Mouse (Mus musculus) thymus, adult 2 months (tissue): ENCODE results near the gene Aldh1a2.

Experiments
- CTCF ChIP-seq: fragments of 200-500 bp; IDR thresholded peaks from 2 replicates; pipeline ENCODE4 v1.5.1; 2012; ENCODE audit warnings: mild to moderate bottlenecking, control low read depth, low read length, moderate library complexity, borderline replicate concordance; ENCODE audit not compliant: control insufficient read depth, poor library complexity, insufficient read depth; ENCODE audit errors: extremely low read depth
- POLR2A ChIP-seq: fragments of 200-500 bp; IDR thresholded peaks from 2 replicates; pipeline ENCODE4 v1.6.1; 2012; ENCODE audit warnings: mild to moderate bottlenecking, low read length, control low read depth, moderate library complexity; ENCODE audit not compliant: control insufficient read depth, poor library complexity, insufficient read depth; ENCODE audit errors: extremely low read depth

DNA sequence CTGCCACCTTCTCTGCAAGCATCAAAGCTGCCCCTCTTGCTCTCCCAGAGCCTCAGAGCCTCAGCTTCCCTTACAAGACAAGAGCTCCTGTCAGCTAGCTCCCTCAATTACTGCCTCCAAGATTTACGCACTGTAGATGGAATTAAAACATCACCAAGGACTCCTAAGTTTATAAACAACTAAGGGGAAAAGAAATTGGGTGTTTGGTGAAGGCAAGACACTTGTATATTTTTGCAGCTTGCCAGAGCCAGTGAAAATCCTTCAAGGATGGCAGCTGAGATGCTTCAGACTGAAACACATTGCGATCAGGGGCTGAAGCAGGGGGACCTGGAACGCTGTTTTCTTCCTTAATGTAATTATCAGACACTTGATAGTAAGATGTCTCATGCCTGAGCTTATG lies 47.1 kb downstream of the Aldh1a2 start:
- TF ChIP-seq CTCF: no peak
- TF ChIP-seq POLR2A: no peak
